Mouse (Mus musculus) intestine, postnatal 0 days (tissue): ENCODE measurements at regions not wholly inside any gene's neighbourhood (a gene's known extent, or its start where the extent isn't known, plus 50 kb on each side); places are given as distances from the start of the nearest gene placed in this dataset.
A peak's percentile ranks its signal among the peaks of the same experiment; 100 is the strongest.

ENCODE experiments used
- ATAC-seq: fragments of 200-750 bp; cut with Nextera tagmentation; 2 replicates; pipeline ENCODE4 v1.8.0; 2017; ENCODE audit warnings: mild to moderate bottlenecking, moderate TSS enrichment, moderate library complexity
- H3K27ac ChIP-seq: fragments of 300-500 bp; sonication (generic); 2 replicates; pipeline ENCODE4 v1.5.1; 2014; ENCODE audit warnings: mild to moderate bottlenecking, low read depth, low read length, moderate library complexity
- H3K27me3 ChIP-seq: fragments of 300-500 bp; sonication (generic); replicated peaks from 2 replicates; pipeline ENCODE4 v1.6.1; 2014; ENCODE audit warnings: low read length, mixed read lengths; ENCODE audit not compliant: control insufficient read depth, insufficient read depth
- H3K36me3 ChIP-seq: fragments of 300-500 bp; sonication (generic); 2 replicates; pipeline ENCODE4 v1.6.1; 2014; ENCODE audit warnings: mild to moderate bottlenecking, moderate library complexity; ENCODE audit not compliant: control insufficient read depth, insufficient read depth
- H3K4me1 ChIP-seq: fragments of 300-500 bp; sonication (generic); replicated peaks from 2 replicates; pipeline ENCODE4 v1.6.1; 2014; ENCODE audit warnings: antibody characterized with exemption, low read length, mixed read lengths; ENCODE audit not compliant: control insufficient read depth, insufficient read depth
- H3K4me2 ChIP-seq: fragments of 300-500 bp; sonication (generic); replicated peaks from 2 replicates; pipeline ENCODE4 v1.6.1; 2014; ENCODE audit warnings: low read depth, mild to moderate bottlenecking, moderate library complexity
- H3K4me3 ChIP-seq: fragments of 300-500 bp; sonication (generic); 2 replicates; pipeline ENCODE4 v1.5.1; 2014; ENCODE audit warnings: low read depth, low read length
- H3K9ac ChIP-seq: fragments of 300-500 bp; sonication (generic); 2 replicates; pipeline ENCODE4 v1.6.1; 2014; ENCODE audit warnings: mild to moderate bottlenecking, low read depth, low read length
- H3K9me3 ChIP-seq: fragments of 300-500 bp; sonication (generic); 2 replicates; pipeline ENCODE4 v1.6.1; 2016; ENCODE audit warnings: mixed run types; ENCODE audit not compliant: control insufficient read depth
- CTCF ChIP-seq: sonication (generic); IDR thresholded peaks from 2 replicates; pipeline ENCODE4 v1.5.1; 2016; ENCODE audit warnings: low read depth, mild to moderate bottlenecking, control low read depth, antibody characterized with exemption, moderate library complexity
- WGBS: fragments of 180-500 bp; shearing (Covaris S2); extraction: QIAGEN DNeasy Blood & Tissue Kit; methylation state at CpG from one replicate; pipeline ENCODE4 v1.1.7; 2014; 5-methylcytosine and 5-hydroxymethylcytosine counted together

GRCm38 (mm10) chr13:38878718-38879669, 81.7 kb downstream of the Slc35b3 start:
- Histone ChIP-seq H3K9me3 (no peaks in the 10 kb centered on the region), H3K4me2 (no peak overlapping the region), H3K4me3 (no peak overlapping the region), H3K27ac (no peak overlapping the region), H3K9ac (no peak overlapping the region), H3K27me3 (no peaks in the 10 kb centered on the region), H3K4me1 (no peaks in the 10 kb centered on the region), H3K36me3 (no peaks in the 10 kb centered on the region)
- ATAC-seq = no peak
- TF ChIP-seq CTCF = no peak
- 81% methylated on average over 7 of the region's 7 CpGs for WGBS

- no peaks in the 10 kb centered on the region for H3K36me3 ChIP-seq
- no peak for ATAC-seq
- no peaks in the 10 kb centered on the region for H3K9me3 ChIP-seq
- H3K27me3 ChIP-seq = no peaks in the 10 kb centered on the region
- H3K27ac ChIP-seq = no peak overlapping the region
- H3K4me1 ChIP-seq = no peaks in the 10 kb centered on the region
- H3K9ac ChIP-seq = no peak overlapping the region
- no peak overlapping the region for H3K4me3 ChIP-seq
- H3K4me2 ChIP-seq = no peak overlapping the region
- no peak for TF ChIP-seq CTCF
- 92% methylated on average over 2 of the region's 2 CpGs for WGBS
These were observed 84.8 kb downstream of the Slc35b3 start for GRCm38 (mm10) chr13:38875923-38876322.

GRCm38 (mm10) chr13:38864002-38864401, 96.7 kb downstream of the Slc35b3 start:
- Histone ChIP-seq H3K4me1 (no peaks in the 10 kb centered on the region), H3K4me2 (no peak overlapping the region), H3K27ac (no peak overlapping the region), H3K9ac (no peak overlapping the region), H3K27me3 (no peaks in the 10 kb centered on the region), H3K9me3 (no peaks in the 10 kb centered on the region), H3K36me3 (no peaks in the 10 kb centered on the region), H3K4me3 (no peak overlapping the region)
- no peak for ATAC-seq
- TF ChIP-seq CTCF = no peak
- WGBS = 84% methylated on average over 4 of the region's 4 CpGs

GRCm38 (mm10) chr13:38855742-38856141, 104.9 kb downstream of the Slc35b3 start:
- no peaks in the 10 kb centered on the region for H3K27me3 ChIP-seq
- no peak for ATAC-seq
- no peaks in the 10 kb centered on the region for H3K9me3 ChIP-seq
- no peaks in the 10 kb centered on the region for H3K4me1 ChIP-seq
- no peak overlapping the region for H3K4me3 ChIP-seq
- H3K27ac ChIP-seq = no peak overlapping the region
- H3K36me3 ChIP-seq = no peaks in the 10 kb centered on the region
- peak; percentile 55 for TF ChIP-seq CTCF
- H3K9ac ChIP-seq = no peak overlapping the region
- 47% methylated on average over 3 of the region's 3 CpGs for WGBS
- no peak overlapping the region for H3K4me2 ChIP-seq

- Histone ChIP-seq H3K9me3 (no peaks in the 10 kb centered on the region), H3K4me2 (no peak overlapping the region), H3K4me1 (no peaks in the 10 kb centered on the region), H3K27me3 (no peaks in the 10 kb centered on the region), H3K9ac (no peak overlapping the region), H3K4me3 (no peak overlapping the region), H3K36me3 (no peaks in the 10 kb centered on the region), H3K27ac (no peak overlapping the region)
- TF ChIP-seq CTCF = no peak
- WGBS = 79% methylated on average over 2 of the region's 2 CpGs
- ATAC-seq = no peak
These were observed 105.7 kb downstream of the Slc35b3 start for GRCm38 (mm10) chr13:38854986-38855385.

- no peak overlapping the region for H3K4me2 ChIP-seq
- no peaks in the 10 kb centered on the region for H3K4me1 ChIP-seq
- no peaks in the 10 kb centered on the region for H3K9me3 ChIP-seq
- no peaks in the 10 kb centered on the region for H3K36me3 ChIP-seq
- ATAC-seq = no peak
- no peak for TF ChIP-seq CTCF
- H3K27me3 ChIP-seq = no peaks in the 10 kb centered on the region
- no peak overlapping the region for H3K9ac ChIP-seq
- H3K4me3 ChIP-seq = no peak overlapping the region
- no peak overlapping the region for H3K27ac ChIP-seq
- 53% methylated on average over 9 of the region's 9 CpGs for WGBS
These were observed 107.8 kb downstream of the Slc35b3 start for GRCm38 (mm10) chr13:38852868-38853267.
